Mouse (Mus musculus): Measurements from ENCODE around the gene Csrnp3. TPM values are rescaled to one million over a fixed set of nuclear protein-coding genes. Genes with fewer than 3 reads are reported as not detected.

Gene Csrnp3
- total and polyA plus RNA-seq, 3 experiments: not detected

DNA sequence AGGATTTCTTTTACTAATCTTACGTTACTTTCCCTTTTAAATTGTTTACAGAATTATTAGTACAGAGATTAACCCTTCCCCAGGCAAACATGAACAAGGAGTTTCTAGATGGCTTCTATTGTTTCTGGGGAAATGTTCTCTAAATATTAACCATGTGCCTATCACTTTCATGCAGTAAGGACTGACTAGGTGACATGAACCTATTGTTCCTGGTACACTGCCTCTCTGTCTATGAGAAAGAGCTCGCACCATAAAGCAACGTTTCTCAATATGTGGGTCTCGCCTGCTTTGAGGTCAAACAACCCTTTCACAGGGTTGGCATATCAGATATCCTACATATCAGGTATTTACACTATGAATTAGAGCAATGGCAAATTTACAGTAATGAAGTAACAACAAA is 96.8 kb downstream of the Csrnp3 start:
- Histone ChIP-seq H3K79me2 (ENCODE audit: control insufficient read depth, insufficient read depth, low read length, poor library complexity) (no peaks in the 10 kb centered on the region), H3K36me3 (ENCODE audit: control insufficient read depth in 1 of 2, insufficient read depth in 2 of 2, low read length in 2 of 2) (no peaks in the 10 kb centered on the region), H3K27ac (ENCODE audit: control insufficient read depth, low read depth, low read length) (no peak overlapping the region), H3K4me3 (ENCODE audit: control insufficient read depth in 1 of 2, insufficient read depth in 1 of 2, low read depth in 2 of 2, low read length in 2 of 2) (no peak overlapping the region), H3K27me3 (ENCODE audit: control insufficient read depth in 1 of 2, insufficient read depth in 2 of 2, low read length in 2 of 2) (no peaks in the 10 kb centered on the region), H3K9me3 (replicated peaks; ENCODE audit: insufficient read depth, low read length) (no peaks in the 10 kb centered on the region), H3K9ac (ENCODE audit: control insufficient read depth, low read depth, low read length, poor library complexity, severe bottlenecking) (no peak overlapping the region), H3K4me1 (ENCODE audit: control insufficient read depth in 1 of 2, insufficient read depth in 2 of 2, low read length in 2 of 2) (no peaks in the 10 kb centered on the region)
- no peak for DNase-seq (ENCODE audit: low read depth, low spot score)
- TF ChIP-seq ZKSCAN1 (IDR thresholded peaks at IDR 0.05; ENCODE audit: low read depth, low read length) (no peak), POLR2AphosphoS5 (IDR thresholded peaks at IDR 0.05; ENCODE audit: borderline replicate concordance, low read depth, low read length) (no peak), ETS1 (IDR thresholded peaks at IDR 0.05; ENCODE audit: low read depth, low read length) (no peak), MYC (IDR thresholded peaks at IDR 0.05; ENCODE audit: low read depth, low read length) (no peak), EP300 (IDR thresholded peaks at IDR 0.05; ENCODE audit: low read depth in 1 of 2, low read length in 2 of 2) (no peak), SIN3A (IDR thresholded peaks at IDR 0.05; ENCODE audit: low read length) (no peak), KAT2A (conservative IDR thresholded peaks at IDR 0.05; ENCODE audit: low read depth, low read length) (no peak), JUND (IDR thresholded peaks at IDR 0.05; ENCODE audit: low read depth, low read length) (no peak), RAD21 (IDR thresholded peaks at IDR 0.05; ENCODE audit: low read depth, low read length) (no peak), CHD1 (IDR thresholded peaks at IDR 0.05; ENCODE audit: low read depth, low read length) (no peak), USF2 (IDR thresholded peaks at IDR 0.05; ENCODE audit: borderline replicate concordance in 1 of 2, insufficient read depth in 1 of 2, low read depth in 1 of 2, low read length in 2 of 2) (no peak), NRF1 (IDR thresholded peaks at IDR 0.05; ENCODE audit: insufficient read depth, low read depth, low read length, poor library complexity, severe bottlenecking) (no peak), TBP (IDR thresholded peaks at IDR 0.05; ENCODE audit: low read depth, low read length) (no peak), POLR2AphosphoS2 (IDR thresholded peaks at IDR 0.05; ENCODE audit: low read length) (no peak)

DNA sequence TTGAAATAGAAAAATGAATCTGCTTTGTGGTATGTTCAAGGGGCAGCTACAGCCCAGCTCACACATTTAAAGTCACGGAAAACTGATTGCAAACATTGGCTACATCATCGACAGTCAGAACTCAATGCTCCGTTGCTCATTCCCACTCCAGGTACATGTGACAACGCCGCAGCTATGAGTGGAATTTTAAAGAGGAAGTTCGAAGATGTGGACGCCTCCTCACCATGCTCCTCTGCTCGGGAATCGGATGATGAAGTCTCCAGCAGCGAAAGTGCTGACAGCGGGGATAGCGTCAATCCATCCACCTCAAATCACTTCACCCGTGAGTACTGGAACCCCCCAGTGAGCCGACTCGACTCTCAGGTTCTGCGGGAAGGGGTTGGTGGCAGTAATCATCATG is 103.2 kb downstream of the Csrnp3 start:
- TF ChIP-seq MEF2A (IDR thresholded peaks at IDR 0.05; ENCODE audit: extremely low read depth, insufficient replicate concordance, low read depth, low read length, poor library complexity, severe bottlenecking): no peak
- no peak for TF ChIP-seq ZKSCAN1 (IDR thresholded peaks at IDR 0.05; ENCODE audit: low read depth, low read length)
- TF ChIP-seq KAT2A (conservative IDR thresholded peaks at IDR 0.05; ENCODE audit: low read depth, low read length): no peak
- TF ChIP-seq TAL1 (IDR thresholded peaks at IDR 0.05; ENCODE audit: low read length): no peak
- no peak for TF ChIP-seq USF1 (IDR thresholded peaks at IDR 0.05; ENCODE audit: low read depth, low read length)
- no peak for TF ChIP-seq EP300 (IDR thresholded peaks at IDR 0.05; ENCODE audit: low read depth in 1 of 2, low read length in 2 of 2)
- TF ChIP-seq POLR2AphosphoS5 (IDR thresholded peaks at IDR 0.05; ENCODE audit: borderline replicate concordance, low read depth, low read length): no peak
- TF ChIP-seq MYB (IDR thresholded peaks at IDR 0.05; ENCODE audit: low read depth, low read length): no peak
- TF ChIP-seq CHD2 (IDR thresholded peaks at IDR 0.05; ENCODE audit: low read length): no peak
- TF ChIP-seq NRF1 (IDR thresholded peaks at IDR 0.05; ENCODE audit: insufficient read depth, low read depth, low read length, poor library complexity, severe bottlenecking): no peak
- no peak for TF ChIP-seq RAD21 (IDR thresholded peaks at IDR 0.05; ENCODE audit: low read depth, low read length)
- no peak for TF ChIP-seq RCOR1 (IDR thresholded peaks at IDR 0.05; ENCODE audit: low read depth, low read length)
- TF ChIP-seq GABPA (IDR thresholded peaks at IDR 0.05; ENCODE audit: low read depth, low read length): no peak
- H3K27me3 ChIP-seq (ENCODE audit: control insufficient read depth in 1 of 2, insufficient read depth in 2 of 2, low read length in 2 of 2): no peaks in the 10 kb centered on the region
- no peaks in the 10 kb centered on the region for H3K79me2 ChIP-seq (ENCODE audit: control insufficient read depth, insufficient read depth, low read length, poor library complexity)
- no peaks in the 10 kb centered on the region for H3K36me3 ChIP-seq (ENCODE audit: control insufficient read depth in 1 of 2, insufficient read depth in 2 of 2, low read length in 2 of 2)
- no peak overlapping the region for H3K9ac ChIP-seq (ENCODE audit: control insufficient read depth, low read depth, low read length, poor library complexity, severe bottlenecking)
- no peak overlapping the region for H3K27ac ChIP-seq (ENCODE audit: control insufficient read depth, low read depth, low read length)
- no peak overlapping the region for H3K4me3 ChIP-seq (ENCODE audit: control insufficient read depth in 1 of 2, insufficient read depth in 1 of 2, low read depth in 2 of 2, low read length in 2 of 2)
- no peaks in the 10 kb centered on the region for H3K4me1 ChIP-seq (ENCODE audit: control insufficient read depth in 1 of 2, insufficient read depth in 2 of 2, low read length in 2 of 2)
- no peak for DNase-seq (ENCODE audit: low read depth, low spot score)
- no peaks in the 10 kb centered on the region for H3K9me3 ChIP-seq (replicated peaks; ENCODE audit: insufficient read depth, low read length)
